Mouse (Mus musculus) left cerebral cortex, postnatal 10 days (tissue): ENCODE measurements around the gene Hhex. TPM values are rescaled to one million over a fixed set of nuclear protein-coding genes. Genes with fewer than 3 reads are reported as not detected.

Experiments
- total RNA-seq, 2 experiments: library from RNA; stranded (reverse); gene quantifications; 2 replicates each; pipeline ENCODE4 v1.2.3; 2021

Hhex gene
- total RNA-seq, 2 experiments from 2014 or later: 2.8 to 3.4 TPM

Other genes starting within 250 kb of the Hhex start
- 10 to 100 TPM; 86.3 to 93.4 TPM for gene March5, start 227.3 kb upstream of the Hhex start, total RNA-seq
- gene Cpeb3, start 226.2 kb upstream of the Hhex start, total RNA-seq: 10 to 100 TPM; 55.2 to 55.9 TPM
- gene Ide, start 97.0 kb upstream of the Hhex start, total RNA-seq: 10 to 100 TPM; 59.3 to 89.4 TPM
- gene Kif11, start 58.4 kb upstream of the Hhex start, total RNA-seq: 1 to 10 TPM; 3.2 to 3.3 TPM
- gene Exoc6, start 115.6 kb downstream of the Hhex start, total RNA-seq: 10 to 100 TPM; 52.9 to 53.6 TPM